Mouse (Mus musculus): ENCODE measurements around the gene BC049352. TPM values are rescaled to one million over a fixed set of nuclear protein-coding genes. Genes with fewer than 3 reads are reported as not detected.

BC049352 gene
- total RNA-seq (2021), result under 1 TPM in 1 of 2 experiments, not detected in 1; 0.17 TPM
- long read RNA-seq, experiment 1, result 0 reads
- long read RNA-seq, experiment 2, result 0 reads

DNA sequence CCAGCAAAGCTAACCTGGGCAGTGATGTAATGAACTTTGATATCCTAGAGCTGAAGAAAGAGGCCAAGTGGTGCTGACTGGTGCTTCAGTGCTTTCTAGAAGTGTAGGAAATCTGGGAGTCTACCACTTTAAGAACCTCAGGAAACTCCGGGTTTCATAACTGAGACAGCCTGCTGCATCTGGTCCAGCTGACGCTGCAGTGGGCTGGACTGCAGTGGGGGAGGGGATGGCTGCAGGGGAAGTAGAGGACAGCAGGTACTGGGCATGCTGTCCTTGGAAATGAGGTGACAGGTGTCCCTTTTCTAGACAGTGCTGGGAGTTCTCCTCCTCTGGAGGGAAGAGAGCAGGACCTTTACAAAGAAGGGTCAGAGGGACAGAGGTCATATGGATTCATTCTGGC is at the start of gene BC049352:
Gene BC049352 (plus strand): TSS at position 238 of the 400 bp plus-strand sequence.
- DNase-seq (ENCODE audit: low spot score in 2 of 2), result no peak

DNA sequence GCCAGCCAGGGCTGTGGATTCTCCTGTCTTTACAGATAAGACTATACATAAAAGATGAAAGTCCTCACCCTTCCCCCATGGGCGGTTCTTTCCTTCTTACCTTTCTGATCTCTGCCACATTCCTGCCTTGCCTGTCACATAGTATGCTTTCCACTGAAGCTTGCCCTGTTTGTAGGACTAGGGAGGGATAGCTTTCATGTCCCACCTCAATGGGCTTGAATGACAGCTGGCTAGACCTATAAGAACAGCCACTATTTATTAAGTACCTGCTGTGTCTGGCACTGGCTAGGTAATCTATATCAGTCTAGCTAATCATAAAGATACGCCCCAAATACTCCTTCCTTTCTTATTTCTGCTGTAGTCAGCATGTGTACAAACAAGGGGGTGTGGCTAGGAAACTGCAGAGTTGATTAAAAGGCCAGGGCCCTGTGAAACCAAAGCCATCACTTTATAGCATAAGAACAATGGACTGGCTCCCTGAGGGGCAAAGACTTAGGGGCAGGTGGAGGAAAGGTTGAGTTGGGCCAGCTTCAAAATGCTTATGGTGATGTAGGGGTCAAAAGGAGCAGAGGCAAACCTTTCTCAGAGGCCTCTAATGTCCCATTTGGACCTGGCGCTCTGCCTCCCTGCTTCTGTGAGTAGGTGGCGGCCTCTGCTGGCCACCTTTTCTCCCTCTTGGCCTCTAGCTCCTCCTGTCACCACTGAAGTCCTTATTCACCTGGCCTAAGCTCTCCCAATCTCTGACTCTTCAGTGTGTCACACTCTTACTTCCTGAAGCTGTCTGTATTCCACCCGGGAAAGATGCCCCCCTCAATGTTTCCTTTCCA is 48.1 kb upstream of the BC049352 start:
- no peak for DNase-seq (ENCODE audit: low spot score in 2 of 2)

- DNase-seq (ENCODE audit: low spot score in 2 of 2), result no peak
Measured at GRCm38 (mm10) chr9:45136442-45137169, 45.2 kb upstream of the BC049352 start.

DNA sequence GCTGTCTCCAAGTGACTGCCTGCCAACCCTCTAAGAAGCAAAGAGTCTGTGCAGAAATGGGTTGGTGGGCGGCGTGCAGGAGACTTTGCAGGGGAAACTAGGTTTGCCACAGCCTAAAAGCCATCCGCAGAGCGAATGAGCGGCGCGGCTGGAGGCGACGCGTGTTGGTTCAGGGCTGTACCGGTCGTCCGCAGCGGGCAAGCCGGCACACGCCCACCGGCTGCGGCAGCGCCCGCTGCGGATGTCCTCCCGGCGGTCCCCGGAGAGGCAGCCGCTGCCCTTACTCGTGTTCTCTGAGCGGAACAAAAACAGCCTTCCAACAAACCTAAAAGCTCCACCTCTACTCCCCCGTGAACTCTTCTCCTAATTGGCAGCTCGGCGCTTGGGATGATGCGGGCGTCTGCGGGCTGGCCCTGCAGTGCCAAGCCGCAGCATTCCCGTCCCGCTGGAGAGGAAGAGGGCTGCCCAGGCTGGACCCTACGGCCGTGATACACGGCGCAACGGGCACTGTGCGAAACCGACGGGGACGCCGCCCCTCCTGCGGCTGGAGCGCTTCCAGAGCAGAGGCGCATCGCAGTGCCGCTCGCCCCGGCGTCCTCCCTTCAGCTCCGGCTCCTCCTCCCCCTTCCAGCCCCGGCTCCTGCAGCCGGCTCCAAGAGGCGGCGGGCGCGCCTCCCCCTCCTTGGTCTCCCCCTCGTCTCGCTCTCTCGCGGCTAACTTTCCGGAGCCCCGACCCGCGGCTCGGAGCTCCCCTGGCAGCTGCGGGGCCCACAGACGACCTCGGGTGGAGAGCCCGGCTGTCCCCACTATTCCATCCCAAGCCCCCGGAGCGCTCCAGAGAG is 43.4 kb upstream of the BC049352 start, which contains the start of gene Scn4b:
Gene Scn4b (plus strand): TSS at position 205 of the 842 bp plus-strand sequence.
- no peak for DNase-seq (ENCODE audit: low spot score in 2 of 2)

DNA sequence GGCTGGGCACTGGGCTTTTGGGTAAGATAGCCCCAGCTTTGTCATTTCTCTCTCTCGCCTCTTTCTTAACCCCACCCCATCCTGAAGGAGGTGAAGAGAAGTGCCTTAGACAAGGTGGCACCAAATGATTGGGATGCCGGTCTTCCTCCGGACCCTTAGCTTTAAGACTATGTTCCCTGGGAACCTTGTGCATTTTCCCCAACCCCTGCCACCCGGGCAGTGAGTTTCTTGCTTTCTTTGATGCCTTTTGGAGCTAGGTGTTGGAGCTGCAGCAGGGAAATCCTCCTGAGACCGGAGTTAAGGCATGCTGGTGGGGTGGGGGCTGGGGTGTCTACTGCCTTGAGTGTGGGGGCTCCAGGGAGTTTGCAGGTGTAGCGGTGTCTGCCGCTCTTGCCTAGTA is 42.7 kb upstream of the BC049352 start:
- no peak for DNase-seq (ENCODE audit: low spot score in 2 of 2)

DNA sequence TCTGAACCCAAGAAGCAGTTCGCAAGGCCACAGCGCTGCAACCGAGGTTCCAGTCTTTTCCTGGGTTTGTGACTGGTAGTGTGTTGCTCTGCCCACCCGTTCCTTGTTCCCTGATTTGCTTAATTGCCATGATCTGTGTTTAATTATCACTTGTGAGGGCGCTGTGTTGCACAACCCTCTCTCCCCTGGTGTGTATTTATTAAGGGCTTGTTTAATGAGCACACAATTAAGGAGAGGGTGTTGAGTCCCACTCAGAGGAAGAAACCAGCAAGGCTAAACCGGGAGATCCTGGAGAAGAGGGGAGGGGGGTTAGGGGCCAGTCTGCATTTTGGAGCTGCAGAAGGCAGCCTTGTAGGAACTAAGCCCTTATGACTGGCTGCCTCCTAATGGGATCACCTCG is 40.9 kb upstream of the BC049352 start:
- no peak for DNase-seq (ENCODE audit: low spot score in 2 of 2)

GRCm38 (mm10) chr9:45142686-45143085 is 39.1 kb upstream of the BC049352 start:
- no peak for DNase-seq (ENCODE audit: low spot score in 2 of 2)

GRCm38 (mm10) chr9:45145533-45146266 is 36.1 kb upstream of the BC049352 start:
- no peak for DNase-seq (ENCODE audit: low spot score in 2 of 2)

DNA sequence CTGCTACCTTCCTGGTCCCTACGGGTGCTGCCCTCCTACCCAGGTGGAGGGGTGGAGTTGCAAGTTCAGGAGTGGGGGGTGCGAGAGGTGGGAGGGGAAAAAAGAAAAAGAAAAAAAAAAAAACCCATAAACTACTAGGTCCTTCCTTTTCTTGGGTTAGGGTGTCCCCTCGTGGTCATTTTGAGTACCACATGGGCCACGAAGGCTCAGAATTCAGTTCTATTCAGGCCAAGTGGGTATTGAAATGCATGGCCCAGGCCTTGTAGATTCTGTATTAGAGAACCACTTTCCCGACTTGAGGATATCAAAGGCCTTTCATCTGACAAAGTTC is 35.6 kb upstream of the BC049352 start:
- peak in 1 of 2 experiments; percentile 39 for DNase-seq (ENCODE audit: low spot score in 2 of 2)

DNA sequence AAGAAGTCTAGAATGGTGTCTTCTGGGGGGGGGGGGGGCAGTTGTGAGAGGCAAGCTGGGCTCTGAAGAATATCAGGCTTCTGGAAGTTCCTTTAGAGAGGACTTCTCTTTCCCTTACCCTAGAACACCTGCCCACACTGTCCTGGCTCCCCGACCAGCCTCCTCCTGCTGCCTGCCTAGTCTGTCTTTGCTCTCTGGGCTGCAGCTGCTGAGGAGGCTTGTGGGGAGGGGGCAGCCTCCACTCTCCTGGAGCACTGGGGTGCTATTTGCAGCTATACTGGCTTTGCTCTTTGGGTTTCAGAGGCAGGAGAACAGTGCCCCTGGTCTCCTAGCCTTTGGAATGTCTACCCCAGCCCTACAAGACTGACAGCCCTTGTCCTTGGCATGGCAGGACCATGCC is 30.9 kb upstream of the BC049352 start:
- no peak for DNase-seq (ENCODE audit: low spot score in 2 of 2)

DNA sequence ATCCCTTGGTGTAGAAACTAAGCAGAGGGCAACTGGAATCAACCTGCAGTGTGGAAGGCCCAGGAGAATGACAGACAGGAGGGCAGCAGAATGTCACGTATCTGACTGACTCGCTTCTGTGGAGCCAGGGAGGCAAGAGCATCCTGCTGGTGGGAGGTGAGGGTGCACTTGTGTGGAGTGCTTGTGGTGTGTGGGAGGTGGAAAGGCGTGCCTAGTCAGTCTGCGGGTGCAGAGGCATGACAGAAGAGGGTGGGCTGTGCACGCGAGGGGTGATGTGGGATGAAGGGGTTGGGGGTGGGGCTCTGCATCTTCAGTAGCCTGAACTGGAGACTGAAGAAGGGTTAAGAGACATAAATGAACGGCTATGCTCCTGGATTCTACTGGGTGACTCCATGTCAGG is 28.4 kb upstream of the BC049352 start:
- no peak for DNase-seq (ENCODE audit: low spot score in 2 of 2)

- DNase-seq (ENCODE audit: low spot score in 2 of 2), result no peak
Measured at GRCm38 (mm10) chr9:45167903-45168302, 13.9 kb upstream of the BC049352 start.

GRCm38 (mm10) chr9:45170150-45170549 is 11.7 kb upstream of the BC049352 start:
- DNase-seq (ENCODE audit: low spot score in 2 of 2), result no peak

GRCm38 (mm10) chr9:45171073-45171610 is 10.7 kb upstream of the BC049352 start:
- DNase-seq (ENCODE audit: low spot score in 2 of 2), result no peak

- DNase-seq (ENCODE audit: low spot score in 2 of 2), result no peak
Measured at GRCm38 (mm10) chr9:45173475-45173874, 8.3 kb upstream of the BC049352 start.

DNA sequence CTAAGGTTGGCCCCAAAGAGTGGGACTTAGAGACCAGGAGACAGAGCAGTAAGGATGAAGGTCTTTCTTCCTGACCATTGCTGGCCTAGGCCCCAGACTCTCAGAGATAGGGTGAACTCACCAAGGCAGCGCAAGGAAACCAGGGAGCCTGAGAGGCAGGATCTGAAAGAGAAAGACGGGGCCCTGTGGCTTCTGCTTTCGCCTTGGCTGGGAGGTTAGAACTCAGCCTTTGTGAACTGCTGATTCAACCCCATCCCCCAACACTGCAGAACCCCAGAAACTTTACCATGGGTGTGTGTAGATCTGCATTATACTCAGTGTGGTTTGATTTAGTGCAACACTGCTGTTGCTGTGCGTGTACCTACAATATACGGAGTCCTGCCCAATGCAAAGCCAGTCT is 2.5 kb upstream of the BC049352 start:
- DNase-seq (ENCODE audit: low spot score in 2 of 2), result no peak

DNA sequence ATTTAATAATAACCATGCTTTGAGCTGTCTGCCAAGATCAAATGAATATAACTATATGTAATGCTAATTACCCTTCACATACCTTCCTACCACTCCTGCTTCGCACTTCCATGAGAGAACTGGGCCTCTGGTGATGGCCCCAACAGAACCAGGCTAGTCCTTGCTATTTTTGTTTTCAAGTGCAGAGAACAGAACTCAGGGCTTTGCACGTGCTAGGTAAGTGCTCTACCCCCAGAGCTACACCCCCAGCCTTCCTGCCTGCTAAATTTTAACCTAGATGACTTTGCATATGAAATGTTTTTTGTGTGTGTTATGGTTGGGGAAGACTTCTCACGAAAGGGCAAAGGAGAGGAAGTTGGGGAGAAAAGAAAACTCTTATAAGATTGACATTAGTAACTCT is 714 bp downstream of the BC049352 start:
- DNase-seq (ENCODE audit: low spot score in 2 of 2), result no peak

- DNase-seq (ENCODE audit: low spot score in 2 of 2), result no peak
Measured at GRCm38 (mm10) chr9:45183266-45183665, 1.5 kb downstream of the BC049352 start.

- DNase-seq (ENCODE audit: low spot score in 2 of 2), result no peak
Measured at GRCm38 (mm10) chr9:45185250-45185649, 3.4 kb downstream of the BC049352 start.

Data from adrenal gland, postnatal 4 days (tissue).